Mouse (Mus musculus) hindbrain, postnatal 0 days (tissue): ENCODE data around the gene Snx4. TPM values are rescaled to one million over a fixed set of nuclear protein-coding genes. Genes with fewer than 3 reads are reported as not detected.
A peak's percentile ranks its signal among the peaks of the same experiment; 100 is the strongest.

Source experiments
- ATAC-seq: fragments of 200-750 bp; cut with Nextera tagmentation; 2 replicates; pipeline ENCODE4 v1.8.0; 2017; ENCODE audit warnings: mild to moderate bottlenecking, moderate TSS enrichment, moderate library complexity
- DNase-seq: peaks from one replicate; pipeline ENCODE4 v3.0.0-alpha.2; 2015; ENCODE audit warnings: low spot score
- H3K27ac ChIP-seq: fragments of 300-500 bp; sonication (generic); 2 replicates; pipeline ENCODE4 v1.5.1; 2014; ENCODE audit warnings: mild to moderate bottlenecking
- H3K27me3 ChIP-seq: fragments of 300-500 bp; sonication (generic); 2 replicates; pipeline ENCODE4 v1.6.1; 2014; ENCODE audit warnings: low read length, mixed read lengths; ENCODE audit not compliant: insufficient read depth
- H3K36me3 ChIP-seq: fragments of 300-500 bp; sonication (generic); 2 replicates; pipeline ENCODE4 v1.6.1; 2014; ENCODE audit warnings: low read length, mixed read lengths; ENCODE audit not compliant: insufficient read depth
- H3K4me1 ChIP-seq: fragments of 300-500 bp; sonication (generic); 2 replicates; pipeline ENCODE4 v1.6.1; 2014; ENCODE audit warnings: antibody characterized with exemption, low read length, mixed read lengths; ENCODE audit not compliant: insufficient read depth
- H3K4me2 ChIP-seq: fragments of 300-500 bp; sonication (generic); 2 replicates; pipeline ENCODE4 v1.6.1; 2014; ENCODE audit warnings: low read depth, mild to moderate bottlenecking, low read length, moderate library complexity, mixed read lengths
- H3K4me3 ChIP-seq: fragments of 300-500 bp; sonication (generic); 2 replicates; pipeline ENCODE4 v1.5.1; 2014; ENCODE audit warnings: low read length
- H3K9ac ChIP-seq: fragments of 300-500 bp; sonication (generic); replicated peaks from 2 replicates; pipeline ENCODE4 v1.6.1; 2014; ENCODE audit warnings: mild to moderate bottlenecking, low read length, moderate library complexity, mixed read lengths
- H3K9me3 ChIP-seq: fragments of 300-500 bp; sonication (generic); 2 replicates; pipeline ENCODE4 v1.6.1; 2016; ENCODE audit warnings: low read length, mixed read lengths
- CTCF ChIP-seq: IDR thresholded peaks from 2 replicates; pipeline ENCODE4 v1.5.1; 2016; ENCODE audit warnings: antibody characterized with exemption, control low read depth, low read depth
- WGBS: fragments of 180-500 bp; shearing (Covaris S2); extraction: QIAGEN DNeasy Blood & Tissue Kit; methylation state at CpG from one replicate; pipeline ENCODE4 v1.1.7; 2014; 5-methylcytosine and 5-hydroxymethylcytosine counted together
- polyA plus RNA-seq: library from polyadenylated mRNA; unstranded; fragments of >200 nt; fragmentation: Nextera tagmentation; extraction: Ambion mirVana; gene quantifications from 2 replicates; pipeline ENCODE4 v1.2.1, GENCODE M21; 2015
- total RNA-seq: library from RNA; depleted of rRNA; stranded (reverse); fragments of >200 nt; gene quantifications from 2 replicates; pipeline ENCODE4 v1.2.3, GENCODE M21; 2014

Snx4 gene
- total and polyA plus RNA-seq, 2 experiments from 2014 or later, result 46.4 to 103 TPM

GRCm38 (mm10) chr16:33337681-33338080, 86.4 kb downstream of the Snx4 start:
- Histone ChIP-seq H3K4me1 (no peaks in the 10 kb centered on the region), H3K27me3 (no peaks in the 10 kb centered on the region), H3K4me2 (peak overlapping the region; percentile 35), H3K9me3 (no peaks in the 10 kb centered on the region), H3K36me3 (no peaks in the 10 kb centered on the region), H3K27ac (0 out of 2 replicates have a peak overlapping the region, but pooled peaks have one; percentile 20), H3K4me3 (no peak overlapping the region), H3K9ac (no peak overlapping the region)
- TF ChIP-seq CTCF, result no peak
- ATAC-seq, result no peak
- WGBS, result 85% methylated on average over 10 of the region's 10 CpGs
- no peak for DNase-seq

GRCm38 (mm10) chr16:33338492-33338891, 87.2 kb downstream of the Snx4 start:
- H3K4me2 ChIP-seq, result no peak overlapping the region
- no peak overlapping the region for H3K27ac ChIP-seq
- no peaks in the 10 kb centered on the region for H3K4me1 ChIP-seq
- no peak for TF ChIP-seq CTCF
- H3K4me3 ChIP-seq, result no peak overlapping the region
- H3K27me3 ChIP-seq, result no peaks in the 10 kb centered on the region
- ATAC-seq (no peak), DNase-seq (no peak)
- no peak overlapping the region for H3K9ac ChIP-seq
- no peaks in the 10 kb centered on the region for H3K36me3 ChIP-seq
- WGBS, result 68% methylated on average over 4 of the region's 4 CpGs
- H3K9me3 ChIP-seq, result no peaks in the 10 kb centered on the region

GRCm38 (mm10) chr16:33339476-33339875, 88.2 kb downstream of the Snx4 start:
- H3K27me3 ChIP-seq, result no peaks in the 10 kb centered on the region
- DNase-seq, result no peak
- H3K36me3 ChIP-seq, result no peaks in the 10 kb centered on the region
- no peaks in the 10 kb centered on the region; the same call in 1 of the 2 replicates for H3K4me1 ChIP-seq
- H3K9ac ChIP-seq, result no peak overlapping the region
- H3K4me3 ChIP-seq, result no peak overlapping the region
- 95% methylated on average over 2 of the region's 2 CpGs for WGBS
- no peak for ATAC-seq
- no peak overlapping the region for H3K27ac ChIP-seq
- no peak overlapping the region for H3K4me2 ChIP-seq
- H3K9me3 ChIP-seq, result no peaks in the 10 kb centered on the region
- no peak for TF ChIP-seq CTCF

GRCm38 (mm10) chr16:33342356-33342755, 91.1 kb downstream of the Snx4 start:
- 54% methylated on average over 1 of the region's 1 CpGs for WGBS
- no peaks in the 10 kb centered on the region; the same call in 1 of the 2 replicates for H3K4me1 ChIP-seq
- no peaks in the 10 kb centered on the region for H3K27me3 ChIP-seq
- no peak for TF ChIP-seq CTCF
- H3K4me2 ChIP-seq, result no peak overlapping the region
- no peak for ATAC-seq
- no peak for DNase-seq
- no peak overlapping the region for H3K9ac ChIP-seq
- no peaks in the 10 kb centered on the region for H3K36me3 ChIP-seq
- no peaks in the 10 kb centered on the region for H3K9me3 ChIP-seq
- no peak overlapping the region for H3K4me3 ChIP-seq
- no peak overlapping the region for H3K27ac ChIP-seq

GRCm38 (mm10) chr16:33343106-33343505, 91.9 kb downstream of the Snx4 start:
- no peak for TF ChIP-seq CTCF
- no peak overlapping the region for H3K9ac ChIP-seq
- H3K4me3 ChIP-seq, result no peak overlapping the region
- no peak overlapping the region for H3K27ac ChIP-seq
- ATAC-seq (no peak), DNase-seq (no peak)
- H3K36me3 ChIP-seq, result no peaks in the 10 kb centered on the region
- H3K9me3 ChIP-seq, result no peaks in the 10 kb centered on the region
- no peak overlapping the region for H3K4me2 ChIP-seq
- WGBS, result 69% methylated on average over 5 of the region's 5 CpGs
- no peaks in the 10 kb centered on the region; the same call in 1 of the 2 replicates for H3K4me1 ChIP-seq
- no peaks in the 10 kb centered on the region for H3K27me3 ChIP-seq

- TF ChIP-seq CTCF, result no peak
- H3K27me3 ChIP-seq, result no peaks in the 10 kb centered on the region
- 93% methylated on average over 7 of the region's 7 CpGs for WGBS
- no peak overlapping the region for H3K27ac ChIP-seq
- peak; percentile 32; the same call in 1 of the 2 replicates for ATAC-seq
- no peaks in the 10 kb centered on the region for H3K9me3 ChIP-seq
- H3K4me1 ChIP-seq, result no peaks in the 10 kb centered on the region; the same call in 1 of the 2 replicates
- no peak for DNase-seq
- no peak overlapping the region for H3K9ac ChIP-seq
- no peaks in the 10 kb centered on the region for H3K36me3 ChIP-seq
- H3K4me3 ChIP-seq, result no peak overlapping the region
- no peak overlapping the region for H3K4me2 ChIP-seq
Measured at GRCm38 (mm10) chr16:33343601-33344000, 92.4 kb downstream of the Snx4 start.

GRCm38 (mm10) chr16:33344379-33344778, 93.1 kb downstream of the Snx4 start:
- WGBS, result 38% methylated on average over 9 of the region's 9 CpGs
- Histone ChIP-seq H3K9ac (no peak overlapping the region), H3K9me3 (no peaks in the 10 kb centered on the region)

More at GRCm38 (mm10) chr16:33344379-33344778, 93.1 kb downstream of the Snx4 start:
- no peak overlapping the region for H3K4me2 ChIP-seq
- H3K4me1 ChIP-seq, result no peaks in the 10 kb centered on the region; the same call in 1 of the 2 replicates
- no peaks in the 10 kb centered on the region for H3K27me3 ChIP-seq
- no peak overlapping the region for H3K4me3 ChIP-seq
- no peaks in the 10 kb centered on the region for H3K36me3 ChIP-seq
- peak overlapping the region; percentile 42; the same call in 1 of the 2 replicates for H3K27ac ChIP-seq
- TF ChIP-seq CTCF, result no peak
- ATAC-seq (peak; percentile 80), DNase-seq (peak; percentile 52)
